Mouse (Mus musculus) CH12.LX (cell line): Measurements from ENCODE around the gene Mkrn2.

Source experiments
- BHLHE40 ChIP-seq: IDR thresholded peaks from 2 replicates; pipeline ENCODE4 v1.6.1; 2011; ENCODE audit warnings: mild to moderate bottlenecking, low read depth, low read length, improper control_type of control experiment
- CTCF ChIP-seq, 2 experiments: IDR thresholded peaks in 1 of 2; conservative IDR thresholded peaks in 1 of 2; 2 replicates each; pipeline ENCODE4 v1.5.1; 2011 to 2012; ENCODE audit warnings: low read depth in 2 of 2, low read length in 2 of 2, improper control_type of control experiment in 1 of 2, inconsistent platforms in 1 of 2, mild to moderate bottlenecking in 1 of 2, moderate library complexity in 1 of 2
- EP300 ChIP-seq: IDR thresholded peaks from 2 replicates; pipeline ENCODE4 v1.6.1; 2011; ENCODE audit warnings: low read length, improper control_type of control experiment
- ETS1 ChIP-seq: conservative IDR thresholded peaks from 2 replicates; pipeline ENCODE4 v1.6.1; 2012; ENCODE audit warnings: low read depth, mild to moderate bottlenecking, inconsistent platforms, low read length, improper control_type of control experiment, moderate library complexity
- JUND ChIP-seq: conservative IDR thresholded peaks from 2 replicates; pipeline ENCODE4 v1.6.1; 2011; ENCODE audit warnings: low read depth, low read length, improper control_type of control experiment
- KAT2A ChIP-seq: IDR thresholded peaks from 2 replicates; pipeline ENCODE4 v1.6.1; 2012; ENCODE audit warnings: low read length, improper control_type of control experiment, inconsistent platforms; ENCODE audit not compliant: insufficient replicate concordance
- MAX ChIP-seq: IDR thresholded peaks from 2 replicates; pipeline ENCODE4 v1.6.1; 2011; ENCODE audit warnings: low read length, improper control_type of control experiment
- MEF2A ChIP-seq: IDR thresholded peaks from 2 replicates; pipeline ENCODE4 v1.6.1; 2014; ENCODE audit warnings: low read depth, mild to moderate bottlenecking, inconsistent platforms, low read length, improper control_type of control experiment, borderline replicate concordance
- POLR2A ChIP-seq: IDR thresholded peaks from 2 replicates; pipeline ENCODE4 v1.6.1; 2011; ENCODE audit warnings: low read depth, mild to moderate bottlenecking, improper control_type of control experiment, low read length
- UBTF ChIP-seq: IDR thresholded peaks from 2 replicates; pipeline ENCODE4 v1.6.1; 2012; ENCODE audit warnings: low read depth, mild to moderate bottlenecking, inconsistent platforms, low read length, improper control_type of control experiment, moderate library complexity

GRCm38 (mm10) chr6:115574171-115574570 lies 27.5 kb upstream of the Mkrn2 start:
- TF ChIP-seq BHLHE40, result no peak
- no peak for TF ChIP-seq CTCF (conservative IDR thresholded peaks at IDR 0.05 in 1 of 2, IDR thresholded peaks at IDR 0.05 in 1 of 2; ENCODE audit: low read depth in 2 of 2, low read length in 2 of 2)
- no peak for TF ChIP-seq POLR2A
- no peak for TF ChIP-seq JUND
- TF ChIP-seq ETS1, result peak; percentile 40; the same call in 1 of the 2 replicates
- no peak for TF ChIP-seq MEF2A
- no peak for TF ChIP-seq MAX
- TF ChIP-seq KAT2A, result no peak
- TF ChIP-seq UBTF, result no peak
- TF ChIP-seq EP300, result no peak
